Mouse (Mus musculus) cerebellum, postnatal 4 days (tissue): Measurements from ENCODE around the gene Mtmr12.
"Not testable (repeated sequence)": the region's sequence is repeated elsewhere in the genome, so short reads cannot be mapped to it uniquely, and the experiment has no call there.

Experiments
- DNase-seq, 2 experiments: peaks; one replicate each; pipeline ENCODE4 v3.0.0; 2022; ENCODE audit warnings: low spot score in 2 of 2, mixed read lengths in 1 of 2

Gene Mtmr12

GRCm38 (mm10) chr15:12204319-12205159, at the start of gene Mtmr12:
Gene Mtmr12, plus strand, starts transcription at chr15:12205028.
- DNase-seq: peak; percentile 98 to 100

- no peak for DNase-seq
These were observed 26.7 kb upstream of the Mtmr12 start for GRCm38 (mm10) chr15:12178126-12178525.

- not testable (repeated sequence) for DNase-seq
These were observed 23.5 kb upstream of the Mtmr12 start for GRCm38 (mm10) chr15:12181181-12181805.

GRCm38 (mm10) chr15:12193880-12194816, 10.7 kb upstream of the Mtmr12 start:
- no peak for DNase-seq

- DNase-seq: no peak
These were observed 9.8 kb upstream of the Mtmr12 start for GRCm38 (mm10) chr15:12194817-12195735.

- DNase-seq: no peak
These were observed 8.9 kb upstream of the Mtmr12 start for GRCm38 (mm10) chr15:12195966-12196365.

- peak in 1 of 2 experiments; percentile 66 for DNase-seq
These were observed 8.2 kb upstream of the Mtmr12 start for GRCm38 (mm10) chr15:12196410-12197191.

- DNase-seq: no peak
These were observed 7.5 kb upstream of the Mtmr12 start for GRCm38 (mm10) chr15:12197361-12197760.

- no peak for DNase-seq
These were observed 4.8 kb upstream of the Mtmr12 start for GRCm38 (mm10) chr15:12200021-12200420.

GRCm38 (mm10) chr15:12201856-12202255, 3.0 kb upstream of the Mtmr12 start:
- no peak for DNase-seq

- DNase-seq: no peak
These were observed 2.4 kb upstream of the Mtmr12 start for GRCm38 (mm10) chr15:12202456-12202855.

GRCm38 (mm10) chr15:12203008-12203407, 1.8 kb upstream of the Mtmr12 start:
- DNase-seq: not testable (repeated sequence)

- no peak for DNase-seq
These were observed 1.1 kb upstream of the Mtmr12 start for GRCm38 (mm10) chr15:12203512-12204318.

- DNase-seq: no peak
These were observed 503 bp downstream of the Mtmr12 start for GRCm38 (mm10) chr15:12205160-12205901.

- DNase-seq: no peak
These were observed 1.2 kb downstream of the Mtmr12 start for GRCm38 (mm10) chr15:12205902-12206645.

GRCm38 (mm10) chr15:12206646-12207222, 1.9 kb downstream of the Mtmr12 start:
- DNase-seq: no peak

- no peak for DNase-seq
These were observed 2.8 kb downstream of the Mtmr12 start for GRCm38 (mm10) chr15:12207556-12208090.
